Mouse (Mus musculus): ENCODE results near the gene Wnt5b. TPM values are rescaled to one million over a fixed set of nuclear protein-coding genes. Genes with fewer than 3 reads are reported as not detected.

Gene Wnt5b
- polyA plus RNA-seq, 1 experiment from 2014 or later = 6.6 TPM

- 18% methylated on average over 7 of the region's 7 CpGs for WGBS
- 0 out of 2 replicates have a peak overlapping the region, but pooled peaks have one; percentile 38 for H3K27ac ChIP-seq
- no peaks in the 10 kb centered on the region for H3K9me3 ChIP-seq (ENCODE audit: control insufficient read depth, low read length)
- H3K4me2 ChIP-seq (replicated peaks) = no peak overlapping the region
- no peaks in the 10 kb centered on the region for H3K27me3 ChIP-seq (ENCODE audit: control insufficient read depth, insufficient read depth, low read length)
- H3K36me3 ChIP-seq (replicated peaks; ENCODE audit: control insufficient read depth, insufficient read depth) = no peaks in the 10 kb centered on the region
- DNase-seq (ENCODE audit: low spot score) (no peak), ATAC-seq (ENCODE audit: low FRiP score) (peak; percentile 62; the same call in 1 of the 2 replicates)
- no peak overlapping the region for H3K9ac ChIP-seq
- H3K4me1 ChIP-seq (replicated peaks; ENCODE audit: control insufficient read depth, insufficient read depth, low read length) = 0 out of 2 replicates have a peak, but pooled peaks cover 5% of the 10 kb centered on the region
- H3K4me3 ChIP-seq (replicated peaks; ENCODE audit: low read length) = no peak overlapping the region
Measured at GRCm38 (mm10) chr6:119418392-119419251, 125.5 kb downstream of the Wnt5b start.

- ATAC-seq (ENCODE audit: low FRiP score) = no peak
- Histone ChIP-seq H3K27ac (no peak overlapping the region), H3K4me1 (replicated peaks; ENCODE audit: control insufficient read depth, insufficient read depth, low read length) (0 out of 2 replicates have a peak, but pooled peaks cover 5% of the 10 kb centered on the region), H3K4me2 (replicated peaks) (no peak overlapping the region), H3K27me3 (ENCODE audit: control insufficient read depth, insufficient read depth, low read length) (no peaks in the 10 kb centered on the region), H3K4me3 (replicated peaks; ENCODE audit: low read length) (no peak overlapping the region), H3K9me3 (ENCODE audit: control insufficient read depth, low read length) (no peaks in the 10 kb centered on the region), H3K36me3 (replicated peaks; ENCODE audit: control insufficient read depth, insufficient read depth) (no peaks in the 10 kb centered on the region), H3K9ac (no peak overlapping the region)
- WGBS = 57% methylated on average over 7 of the region's 7 CpGs
- DNase-seq (ENCODE audit: low spot score) = no peak
Measured at GRCm38 (mm10) chr6:119417821-119418220, 126.3 kb downstream of the Wnt5b start.

GRCm38 (mm10) chr6:119417354-119417753 lies 126.8 kb downstream of the Wnt5b start, which contains the start of gene Adipor2:
Adipor2 (minus strand) TSS chr6:119417704.
- Histone ChIP-seq H3K9me3 (ENCODE audit: control insufficient read depth, low read length) (no peaks in the 10 kb centered on the region), H3K27me3 (ENCODE audit: control insufficient read depth, insufficient read depth, low read length) (no peaks in the 10 kb centered on the region), H3K27ac (0 out of 2 replicates have a peak within 1 kb of the TSS, but pooled peaks have one; percentile 38), H3K9ac (no peak within 1 kb of the TSS), H3K36me3 (replicated peaks; ENCODE audit: control insufficient read depth, insufficient read depth) (no peaks in the 10 kb centered on the region), H3K4me2 (replicated peaks) (peak within 1 kb of the TSS; percentile 25), H3K4me3 (replicated peaks; ENCODE audit: low read length) (no peak within 1 kb of the TSS), H3K4me1 (replicated peaks; ENCODE audit: control insufficient read depth, insufficient read depth, low read length) (0 out of 2 replicates have a peak, but pooled peaks cover 5% of the 10 kb centered on the region)
- DNase-seq (ENCODE audit: low spot score) (no peak), ATAC-seq (ENCODE audit: low FRiP score) (no peak; the same call in 1 of the 2 replicates)
- 5% methylated on average over 12 of the region's 12 CpGs for WGBS

- H3K4me2 ChIP-seq (replicated peaks) = no peak overlapping the region
- WGBS = 74% methylated on average over 6 of the region's 6 CpGs
- H3K9ac ChIP-seq = no peak overlapping the region
- 0 out of 2 replicates have a peak, but pooled peaks cover 5% of the 10 kb centered on the region for H3K4me1 ChIP-seq (replicated peaks; ENCODE audit: control insufficient read depth, insufficient read depth, low read length)
- no peaks in the 10 kb centered on the region for H3K9me3 ChIP-seq (ENCODE audit: control insufficient read depth, low read length)
- H3K4me3 ChIP-seq (replicated peaks; ENCODE audit: low read length) = no peak overlapping the region
- H3K27ac ChIP-seq = no peak overlapping the region
- DNase-seq (ENCODE audit: low spot score) = no peak
- no peak for ATAC-seq (ENCODE audit: low FRiP score)
- H3K27me3 ChIP-seq (ENCODE audit: control insufficient read depth, insufficient read depth, low read length) = no peaks in the 10 kb centered on the region
- H3K36me3 ChIP-seq (replicated peaks; ENCODE audit: control insufficient read depth, insufficient read depth) = no peaks in the 10 kb centered on the region
Measured at GRCm38 (mm10) chr6:119416643-119417042, 127.5 kb downstream of the Wnt5b start.

GRCm38 (mm10) chr6:119414262-119415043 lies 129.7 kb downstream of the Wnt5b start:
- H3K4me1 ChIP-seq (replicated peaks; ENCODE audit: control insufficient read depth, insufficient read depth, low read length) = 0 out of 2 replicates have a peak, but pooled peaks cover 5% of the 10 kb centered on the region
- H3K27ac ChIP-seq = no peak overlapping the region
- H3K4me2 ChIP-seq (replicated peaks) = no peak overlapping the region
- WGBS = 87% methylated on average over 15 of the region's 15 CpGs
- H3K4me3 ChIP-seq (replicated peaks; ENCODE audit: low read length) = no peak overlapping the region
- ATAC-seq (ENCODE audit: low FRiP score) = no peak
- DNase-seq (ENCODE audit: low spot score) = no peak
- no peak overlapping the region for H3K9ac ChIP-seq
- H3K27me3 ChIP-seq (ENCODE audit: control insufficient read depth, insufficient read depth, low read length) = no peaks in the 10 kb centered on the region
- H3K9me3 ChIP-seq (ENCODE audit: control insufficient read depth, low read length) = no peaks in the 10 kb centered on the region
- H3K36me3 ChIP-seq (replicated peaks; ENCODE audit: control insufficient read depth, insufficient read depth) = no peaks in the 10 kb centered on the region

GRCm38 (mm10) chr6:119412588-119412987 lies 131.6 kb downstream of the Wnt5b start:
- H3K4me1 ChIP-seq (replicated peaks; ENCODE audit: control insufficient read depth, insufficient read depth, low read length) = no peaks in the 10 kb centered on the region
- no peak for ATAC-seq (ENCODE audit: low FRiP score)
- no peak overlapping the region for H3K27ac ChIP-seq
- no peaks in the 10 kb centered on the region for H3K9me3 ChIP-seq (ENCODE audit: control insufficient read depth, low read length)
- DNase-seq (ENCODE audit: low spot score) = no peak
- no peak overlapping the region for H3K4me2 ChIP-seq (replicated peaks)
- WGBS = 93% methylated on average over 4 of the region's 4 CpGs
- H3K27me3 ChIP-seq (ENCODE audit: control insufficient read depth, insufficient read depth, low read length) = no peaks in the 10 kb centered on the region
- H3K4me3 ChIP-seq (replicated peaks; ENCODE audit: low read length) = no peak overlapping the region
- no peak overlapping the region for H3K9ac ChIP-seq
- no peaks in the 10 kb centered on the region for H3K36me3 ChIP-seq (replicated peaks; ENCODE audit: control insufficient read depth, insufficient read depth)

- Histone ChIP-seq H3K4me2 (replicated peaks) (no peak overlapping the region), H3K36me3 (replicated peaks; ENCODE audit: control insufficient read depth, insufficient read depth) (no peaks in the 10 kb centered on the region), H3K27me3 (ENCODE audit: control insufficient read depth, insufficient read depth, low read length) (no peaks in the 10 kb centered on the region), H3K9ac (no peak overlapping the region), H3K4me3 (replicated peaks; ENCODE audit: low read length) (no peak overlapping the region), H3K4me1 (replicated peaks; ENCODE audit: control insufficient read depth, insufficient read depth, low read length) (no peaks in the 10 kb centered on the region), H3K27ac (no peak overlapping the region), H3K9me3 (ENCODE audit: control insufficient read depth, low read length) (no peaks in the 10 kb centered on the region)
- DNase-seq (ENCODE audit: low spot score) (no peak), ATAC-seq (ENCODE audit: low FRiP score) (no peak)
- WGBS = 90% methylated on average over 3 of the region's 3 CpGs
Measured at GRCm38 (mm10) chr6:119411511-119411910, 132.6 kb downstream of the Wnt5b start.

GRCm38 (mm10) chr6:119409766-119410165 lies 134.4 kb downstream of the Wnt5b start:
- no peak overlapping the region for H3K4me3 ChIP-seq (replicated peaks; ENCODE audit: low read length)
- no peak overlapping the region for H3K4me2 ChIP-seq (replicated peaks)
- DNase-seq (ENCODE audit: low spot score) (no peak), ATAC-seq (ENCODE audit: low FRiP score) (no peak)
- 47% methylated on average over 1 of the region's 1 CpGs for WGBS
- no peaks in the 10 kb centered on the region for H3K27me3 ChIP-seq (ENCODE audit: control insufficient read depth, insufficient read depth, low read length)
- H3K27ac ChIP-seq = no peak overlapping the region
- H3K9ac ChIP-seq = no peak overlapping the region
- H3K4me1 ChIP-seq (replicated peaks; ENCODE audit: control insufficient read depth, insufficient read depth, low read length) = no peaks in the 10 kb centered on the region
- no peaks in the 10 kb centered on the region for H3K36me3 ChIP-seq (replicated peaks; ENCODE audit: control insufficient read depth, insufficient read depth)
- H3K9me3 ChIP-seq (ENCODE audit: control insufficient read depth, low read length) = no peaks in the 10 kb centered on the region

- no peak overlapping the region for H3K4me3 ChIP-seq (replicated peaks; ENCODE audit: low read length)
- ATAC-seq (ENCODE audit: low FRiP score) = no peak
- no peaks in the 10 kb centered on the region for H3K27me3 ChIP-seq (ENCODE audit: control insufficient read depth, insufficient read depth, low read length)
- H3K9ac ChIP-seq = no peak overlapping the region
- no peak for DNase-seq (ENCODE audit: low spot score)
- no peak overlapping the region for H3K4me2 ChIP-seq (replicated peaks)
- no peaks in the 10 kb centered on the region for H3K4me1 ChIP-seq (replicated peaks; ENCODE audit: control insufficient read depth, insufficient read depth, low read length)
- H3K9me3 ChIP-seq (ENCODE audit: control insufficient read depth, low read length) = no peaks in the 10 kb centered on the region
- WGBS = 54% methylated on average over 9 of the region's 9 CpGs
- no peak overlapping the region for H3K27ac ChIP-seq
- H3K36me3 ChIP-seq (replicated peaks; ENCODE audit: control insufficient read depth, insufficient read depth) = no peaks in the 10 kb centered on the region
Measured at GRCm38 (mm10) chr6:119408582-119408981, 135.6 kb downstream of the Wnt5b start.

All from hindbrain, embryonic 14.5 days (tissue).